Mouse (Mus musculus) erythroblast, embryonic 14.5 days (primary cell): ENCODE results near the gene Ltb. TPM values are rescaled to one million over a fixed set of nuclear protein-coding genes. Genes with fewer than 3 reads are reported as not detected.

Experiments used
- H3K27me3 ChIP-seq: 2 replicates; pipeline ENCODE4 v1.6.1; 2012; ENCODE audit warnings: inconsistent platforms; ENCODE audit not compliant: control insufficient read depth
- H3K36me3 ChIP-seq: 2 replicates; pipeline ENCODE4 v1.6.1; 2012; ENCODE audit warnings: mild to moderate bottlenecking, inconsistent platforms; ENCODE audit not compliant: control insufficient read depth
- H3K4me1 ChIP-seq: 2 replicates; pipeline ENCODE4 v1.6.1; 2012; ENCODE audit warnings: inconsistent platforms; ENCODE audit not compliant: control insufficient read depth
- H3K4me3 ChIP-seq: replicated peaks from 2 replicates; pipeline ENCODE3; 2012; ENCODE audit warnings: moderate library complexity, mild to moderate bottlenecking, inconsistent platforms
- H3K9me3 ChIP-seq: 2 replicates; pipeline ENCODE4 v1.6.1; 2012; ENCODE audit warnings: low read length, inconsistent platforms, mixed read lengths; ENCODE audit not compliant: control insufficient read depth
- GATA1 ChIP-seq: IDR thresholded peaks from 2 replicates; pipeline ENCODE4 v1.6.1; 2012; ENCODE audit warnings: low read length, inconsistent platforms, mixed read lengths
- TAL1 ChIP-seq: IDR thresholded peaks from 3 replicates; pipeline ENCODE4 v1.6.1; 2012; ENCODE audit warnings: low read length, inconsistent platforms, mixed read lengths
- polyA plus RNA-seq: library from polyadenylated mRNA; stranded (reverse); fragments of >175 nt; gene quantifications from 2 replicates; pipeline ENCODE4 v1.2.3, GENCODE M21; 2012

Ltb gene
- polyA plus RNA-seq, 1 experiment = 0.08 TPM

DNA sequence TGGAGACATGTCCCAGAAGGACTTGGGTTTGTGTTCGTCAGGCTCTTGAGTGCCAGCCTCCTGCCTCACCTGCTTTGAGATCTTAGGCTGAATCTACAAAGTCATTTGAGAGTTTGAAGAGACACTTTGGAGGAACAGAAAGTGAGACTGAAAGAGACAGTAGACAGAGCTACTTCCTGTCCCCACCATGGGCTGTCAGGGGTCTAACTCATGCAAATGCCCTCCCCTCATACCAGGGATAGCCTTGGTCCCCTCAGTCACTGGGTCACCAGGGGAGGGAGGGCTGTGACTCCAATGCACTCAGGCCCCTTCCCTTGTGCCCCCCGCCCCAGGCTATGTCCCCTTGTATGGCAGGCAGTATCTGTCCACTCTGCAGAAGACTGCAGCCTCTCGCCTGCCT lies 20.9 kb upstream of the Ltb start:
- Histone ChIP-seq H3K36me3 (no peaks in the 10 kb centered on the region), H3K4me3 (no peak overlapping the region), H3K27me3 (0 out of 2 replicates have a peak, but pooled peaks cover 2% of the 10 kb centered on the region), H3K4me1 (peaks cover 2% of the 10 kb centered on the region), H3K9me3 (no peaks in the 10 kb centered on the region)
- TF ChIP-seq TAL1 (no peak), GATA1 (no peak)

DNA sequence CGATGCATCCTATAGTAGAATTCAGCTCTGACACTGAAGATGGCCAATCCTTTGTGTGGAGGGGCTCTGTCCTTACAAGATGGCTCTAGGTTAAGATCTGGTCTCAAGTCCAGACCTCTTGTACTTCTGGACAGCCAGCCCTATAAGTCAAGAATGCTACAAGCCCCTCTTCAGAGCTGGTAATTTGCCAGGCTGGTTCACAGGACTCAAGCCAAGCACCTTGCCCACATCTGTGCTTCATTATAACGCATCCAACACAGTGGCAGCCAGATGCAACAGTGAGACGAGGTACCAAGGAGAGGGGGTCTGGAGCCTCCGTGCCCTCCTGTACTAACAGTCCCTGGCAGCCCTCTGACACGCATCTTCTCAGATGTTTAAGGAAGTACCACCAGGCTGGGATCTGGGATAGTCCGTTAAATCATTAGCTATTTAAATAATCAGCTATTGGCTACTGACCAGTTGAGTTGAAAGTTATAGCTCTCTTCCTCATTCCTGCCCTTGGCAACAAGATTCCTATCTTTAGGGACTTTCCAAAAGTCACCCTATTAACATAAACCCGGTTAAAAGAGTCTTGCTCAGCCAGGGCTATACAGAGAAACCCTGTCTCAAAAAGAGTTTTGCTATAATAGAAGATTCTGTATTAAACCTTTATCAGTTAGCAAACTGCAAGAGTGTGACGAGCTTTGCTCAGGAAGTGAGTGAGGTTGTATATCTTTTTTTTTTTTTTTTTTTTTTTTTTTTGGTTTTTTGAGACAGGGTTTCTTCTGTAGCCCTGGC lies 19.9 kb upstream of the Ltb start:
- TF ChIP-seq TAL1 = no peak
- no peak for TF ChIP-seq GATA1
- no peaks in the 10 kb centered on the region; the same call in 1 of the 2 replicates for H3K4me1 ChIP-seq
- no peaks in the 10 kb centered on the region for H3K9me3 ChIP-seq
- no peaks in the 10 kb centered on the region for H3K36me3 ChIP-seq
- 0 out of 2 replicates have a peak, but pooled peaks cover 2% of the 10 kb centered on the region for H3K27me3 ChIP-seq
- H3K4me3 ChIP-seq = no peak overlapping the region

DNA sequence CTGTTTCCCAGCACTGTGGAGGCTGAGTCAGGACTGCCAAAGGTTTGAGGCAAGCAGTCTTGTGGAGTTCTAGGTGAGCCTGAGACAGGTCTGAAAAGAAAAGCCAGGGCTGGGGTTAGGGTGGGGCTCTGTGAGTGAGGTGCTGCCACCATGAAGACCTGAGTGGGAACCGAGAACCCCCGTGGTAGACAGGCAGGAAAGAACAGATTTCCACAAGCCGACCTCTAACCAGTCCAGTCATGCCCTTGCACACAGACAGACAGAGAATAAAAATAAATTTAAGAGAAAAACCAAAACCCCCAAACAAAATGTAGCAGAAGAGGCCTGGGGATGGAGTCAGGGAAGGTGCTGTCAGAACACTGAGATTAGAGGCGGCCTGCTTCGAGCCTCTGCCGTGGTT lies 18.9 kb upstream of the Ltb start:
- Histone ChIP-seq H3K4me3 (no peak overlapping the region), H3K36me3 (no peaks in the 10 kb centered on the region), H3K9me3 (no peaks in the 10 kb centered on the region), H3K27me3 (0 out of 2 replicates have a peak, but pooled peaks cover 2% of the 10 kb centered on the region), H3K4me1 (no peaks in the 10 kb centered on the region; the same call in 1 of the 2 replicates)
- TF ChIP-seq TAL1 = no peak
- no peak for TF ChIP-seq GATA1

DNA sequence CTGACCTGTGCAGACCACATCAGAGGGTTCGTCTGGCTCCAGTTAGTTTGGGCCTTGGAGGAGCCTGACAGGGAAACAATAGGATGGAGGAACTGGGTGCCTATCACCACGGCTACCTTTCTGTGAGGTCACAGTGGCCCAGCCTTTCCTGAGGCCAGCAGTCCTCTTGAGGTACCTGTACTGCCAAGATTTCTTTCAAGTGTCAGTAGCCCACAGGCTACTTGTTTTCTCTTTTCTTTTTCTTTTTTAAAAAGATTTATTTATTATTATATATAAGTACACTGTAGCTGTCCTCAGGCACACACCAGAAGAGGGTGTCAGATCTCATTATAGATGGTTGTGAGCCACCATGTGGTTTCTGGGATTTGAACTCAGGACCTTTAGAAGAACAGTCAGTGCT lies 18.3 kb upstream of the Ltb start, which contains the start of gene Aif1:
Gene Aif1, minus strand, starts transcription at position 101 of the 400 bp plus-strand sequence.
- Histone ChIP-seq H3K4me1 (no peaks in the 10 kb centered on the region; the same call in 1 of the 2 replicates), H3K36me3 (no peaks in the 10 kb centered on the region), H3K4me3 (no peak within 1 kb of the TSS), H3K9me3 (no peaks in the 10 kb centered on the region), H3K27me3 (0 out of 2 replicates have a peak, but pooled peaks cover 2% of the 10 kb centered on the region)
- no peak for TF ChIP-seq TAL1
- no peak for TF ChIP-seq GATA1

DNA sequence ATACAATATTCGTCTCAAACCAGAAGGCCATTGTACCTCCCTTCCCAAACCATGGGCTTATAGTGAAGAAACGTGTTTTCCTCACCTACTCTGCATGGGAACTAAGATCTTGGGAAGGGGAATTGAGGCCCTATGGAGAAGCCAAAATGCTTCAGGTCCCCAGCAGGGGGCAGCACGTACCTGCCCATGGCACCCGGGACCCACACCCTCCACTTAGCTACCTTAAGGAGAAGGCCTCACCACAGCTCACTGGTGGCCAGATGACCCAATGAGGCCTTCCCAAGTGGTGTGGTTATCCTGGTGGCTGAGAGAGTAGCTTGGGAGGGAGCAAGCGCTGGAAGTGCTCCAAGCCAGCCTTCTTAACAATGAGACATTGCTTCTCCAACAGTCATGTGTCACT lies 15.7 kb upstream of the Ltb start:
- Histone ChIP-seq H3K4me1 (no peaks in the 10 kb centered on the region; the same call in 1 of the 2 replicates), H3K4me3 (no peak overlapping the region), H3K36me3 (no peaks in the 10 kb centered on the region), H3K27me3 (no peaks in the 10 kb centered on the region), H3K9me3 (no peaks in the 10 kb centered on the region)
- TF ChIP-seq GATA1 (no peak), TAL1 (no peak)

DNA sequence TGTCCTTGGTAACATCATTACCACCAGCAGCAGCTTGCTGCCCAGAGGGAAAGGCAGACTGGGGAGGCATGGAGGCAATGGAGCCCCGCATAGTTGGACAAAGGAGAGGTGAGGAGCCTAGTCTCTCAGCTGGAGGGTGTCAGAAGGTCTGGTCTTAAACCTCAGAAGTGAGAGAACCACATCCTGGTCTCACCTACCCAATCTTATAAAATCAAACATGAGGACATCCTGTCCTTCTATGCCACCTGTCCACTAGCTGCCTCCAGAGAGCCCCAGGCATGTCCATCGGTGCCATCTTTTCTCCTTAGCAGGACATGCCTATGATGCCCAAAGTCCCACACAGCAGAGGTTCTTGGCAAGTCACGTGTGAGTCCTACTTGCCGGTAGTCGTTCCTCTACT lies 14.1 kb upstream of the Ltb start:
- H3K4me1 ChIP-seq = no peaks in the 10 kb centered on the region; the same call in 1 of the 2 replicates
- H3K9me3 ChIP-seq = no peaks in the 10 kb centered on the region
- no peaks in the 10 kb centered on the region for H3K36me3 ChIP-seq
- no peak overlapping the region for H3K4me3 ChIP-seq
- no peak for TF ChIP-seq TAL1
- TF ChIP-seq GATA1 = no peak
- H3K27me3 ChIP-seq = no peaks in the 10 kb centered on the region

DNA sequence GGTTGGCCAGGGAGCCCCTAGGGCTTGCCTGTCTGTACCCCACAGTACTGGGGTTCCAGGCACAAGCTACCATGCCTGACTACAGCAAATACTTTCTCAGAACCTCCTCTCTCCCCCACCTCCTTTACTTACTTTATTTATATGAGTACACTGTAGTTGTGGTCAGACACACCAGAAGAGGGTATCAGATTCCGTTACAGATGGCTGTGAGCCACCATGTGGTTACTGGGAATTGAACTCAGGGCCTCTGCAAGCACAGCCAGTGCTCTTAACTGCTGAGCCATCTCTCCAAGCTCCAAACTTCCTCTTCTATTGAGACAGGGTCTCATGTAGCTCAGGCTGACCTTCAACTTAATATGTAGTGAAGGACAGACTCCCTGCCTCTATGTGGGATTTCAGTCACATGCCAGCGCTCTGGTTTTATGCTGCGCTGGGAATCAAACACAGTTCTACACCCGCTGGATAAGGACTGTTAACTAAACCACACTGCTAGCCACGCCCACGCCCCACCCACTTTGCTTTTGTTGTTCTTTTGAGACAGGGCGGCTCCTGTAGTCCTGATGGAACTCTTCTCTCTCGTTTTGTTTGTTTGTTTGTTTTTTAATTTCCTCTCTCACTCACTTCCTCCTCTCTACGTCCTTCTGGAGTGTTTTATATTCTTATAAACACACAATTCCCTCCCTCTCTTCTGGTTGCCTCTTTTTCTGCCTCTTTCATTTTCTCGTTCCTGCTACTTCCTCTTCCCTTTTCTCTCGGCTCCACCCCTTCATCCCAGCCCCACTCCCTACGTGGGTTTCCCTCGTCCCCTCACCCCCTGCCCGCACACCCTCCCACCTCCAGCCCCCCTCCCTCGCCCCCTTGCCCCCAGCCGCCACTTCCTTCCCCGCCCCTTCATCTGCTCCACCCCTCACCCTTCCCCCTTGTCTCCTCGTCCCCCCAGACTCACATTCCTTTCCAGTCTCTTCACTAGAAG lies 8.3 kb upstream of the Ltb start:
- Histone ChIP-seq H3K27me3 (no peaks in the 10 kb centered on the region; the same call in 1 of the 2 replicates), H3K4me1 (peaks cover 13% of the 10 kb centered on the region), H3K36me3 (no peaks in the 10 kb centered on the region), H3K4me3 (peak overlapping the region; percentile 61), H3K9me3 (no peaks in the 10 kb centered on the region)
- no peak for TF ChIP-seq GATA1
- TF ChIP-seq TAL1 = no peak

DNA sequence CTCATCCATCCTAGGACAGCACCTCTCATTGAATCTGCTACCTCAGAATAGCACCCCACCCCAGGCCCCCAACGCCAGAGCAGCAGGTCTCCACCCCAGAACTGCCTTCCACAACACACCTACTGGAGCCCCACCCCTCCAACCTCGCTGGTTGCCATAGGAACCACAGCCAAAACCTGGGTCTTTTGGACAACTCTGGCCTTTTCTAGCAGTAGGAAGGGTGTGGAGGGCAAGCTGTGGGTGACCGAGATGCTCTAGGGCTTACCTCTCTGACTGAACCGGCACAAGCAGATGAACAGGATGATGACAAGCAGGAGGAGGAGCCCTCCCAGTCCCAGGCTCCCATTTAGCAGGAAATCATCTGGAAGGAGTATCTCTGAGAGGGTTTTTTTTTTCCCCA lies 7.6 kb upstream of the Ltb start:
- Histone ChIP-seq H3K27me3 (no peaks in the 10 kb centered on the region; the same call in 1 of the 2 replicates), H3K4me1 (peaks cover 13% of the 10 kb centered on the region), H3K9me3 (no peaks in the 10 kb centered on the region), H3K4me3 (peak overlapping the region; percentile 61), H3K36me3 (no peaks in the 10 kb centered on the region)
- TF ChIP-seq GATA1 (no peak), TAL1 (no peak)

DNA sequence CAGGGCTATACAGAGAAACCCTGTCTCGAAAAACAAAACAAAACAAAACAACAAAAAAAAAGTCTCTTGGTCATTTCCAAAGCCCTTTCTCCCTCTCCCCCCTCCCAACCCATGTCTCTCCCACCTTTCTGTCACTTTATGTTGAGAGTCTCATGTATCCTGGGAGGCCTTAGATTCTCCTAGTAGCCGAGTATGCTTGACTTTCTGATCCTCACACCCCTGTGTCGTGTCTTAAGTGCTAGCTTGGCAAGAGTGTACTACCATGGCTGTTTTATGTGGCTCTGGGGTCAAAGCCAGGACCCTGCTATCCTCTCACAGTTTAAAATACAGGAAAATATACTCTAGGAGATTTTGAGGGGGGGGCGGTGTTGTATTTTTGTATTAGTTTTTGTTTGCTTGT lies 6.9 kb upstream of the Ltb start:
- no peaks in the 10 kb centered on the region; the same call in 1 of the 2 replicates for H3K27me3 ChIP-seq
- H3K9me3 ChIP-seq = no peaks in the 10 kb centered on the region
- peaks cover 13% of the 10 kb centered on the region for H3K4me1 ChIP-seq
- H3K4me3 ChIP-seq = no peak overlapping the region
- H3K36me3 ChIP-seq = no peaks in the 10 kb centered on the region
- no peak for TF ChIP-seq TAL1
- no peak for TF ChIP-seq GATA1
